Mouse (Mus musculus) ES-Bruce4 (cell line): Measurements from ENCODE around the gene Orc5.

Experiments used
- CTCF ChIP-seq: IDR thresholded peaks from one replicate; pipeline ENCODE4 v1.8.1; 2011; ENCODE audit warnings: low read depth, low read length
- EP300 ChIP-seq: IDR thresholded peaks from 2 replicates; pipeline ENCODE4 v1.6.1; 2011; ENCODE audit warnings: low read depth, low read length; ENCODE audit not compliant: insufficient read depth
- POLR2A ChIP-seq: IDR thresholded peaks from one replicate; pipeline ENCODE4 v1.8.1; 2011; ENCODE audit warnings: low read length; ENCODE audit not compliant: insufficient read depth

GRCm38 (mm10) chr5:22532571-22532970 lies 17.7 kb downstream of the Orc5 start:
- no peak for TF ChIP-seq CTCF
- no peak for TF ChIP-seq POLR2A
- TF ChIP-seq EP300, result no peak
